Comparison of ENCODE assay signal across 13 mouse cellular contexts in the genomic region with DNA sequence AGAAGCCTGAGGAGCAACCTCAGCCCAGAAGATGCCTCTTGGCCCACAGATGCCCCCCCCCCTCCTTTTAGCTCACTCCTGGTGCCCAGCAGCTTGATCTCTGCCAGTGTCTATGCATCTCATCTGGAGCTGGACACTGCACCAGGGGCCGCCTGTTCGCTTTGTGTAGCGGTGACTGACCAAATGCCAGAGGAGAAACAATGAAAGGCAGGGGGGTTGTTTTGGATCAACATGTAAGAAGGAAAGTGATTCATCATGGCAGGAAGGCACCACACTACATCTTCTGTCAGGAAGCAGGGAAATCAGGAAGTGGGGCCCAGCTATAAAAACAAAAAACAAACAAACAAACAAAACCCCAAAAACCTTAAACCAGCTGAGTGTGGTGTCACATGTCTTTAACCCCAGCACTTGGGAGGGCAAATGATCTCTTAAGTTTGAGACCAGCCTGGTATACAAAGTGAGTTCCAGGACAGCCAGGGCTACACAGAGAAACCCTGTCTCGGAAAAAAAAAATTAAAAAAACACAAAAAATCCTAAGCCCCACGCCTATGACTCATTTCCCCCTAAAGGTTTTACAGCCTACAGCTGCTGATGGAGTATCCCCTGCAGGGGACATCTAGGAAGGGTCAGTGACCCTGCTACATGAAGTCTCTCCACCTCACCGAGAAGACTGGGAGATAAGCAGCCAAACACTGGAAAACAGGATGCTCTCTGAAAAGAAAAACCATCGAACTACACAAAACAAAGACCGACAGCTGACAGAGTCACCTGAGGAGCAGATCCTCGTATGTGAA. TPM values are rescaled to one million over a fixed set of nuclear protein-coding genes. Genes with fewer than 3 reads are reported as not detected.
DNase-seq lines count a peak whose midpoint lies in the region; ATAC-seq lines count a peak whose summit lies in the region.
"Had no signal": no experiment of that assay in that cellular context is flagged by ENCODE, and none has a peak within 500 bp of the region (broad histone marks: within the 10 kb centered on the region; RNA-seq: fewer than 3 reads in every experiment).

No protein-coding gene starts in this region.

- H3K4me1 ChIP-seq in embryonic facial prominence, embryonic 10.5 days, result peaks cover 33% of the 10 kb centered on the region
- peaks cover 11% of the 10 kb centered on the region for H3K4me1 ChIP-seq in limb, embryonic 12.5 days (replicated peaks)

- ATAC-seq in limb, embryonic 12.5 days (ENCODE audit: insufficient number of reproducible peaks, insufficient read depth, low FRiP score, low TSS enrichment, low read depth), result no peak
- ATAC-seq: forebrain, postnatal 0 days; midbrain, embryonic 16.5 days had no signal

- DNase-seq in adrenal gland, adult 2 months, result peak; percentile 36
- DNase-seq in adrenal gland, postnatal 10 days, result no peak
- DNase-seq in kidney, adult 9 months, result peak; percentile 52
- no peak for DNase-seq in kidney, adult 11 months
- no peak for DNase-seq in embryonic facial prominence, embryonic 10.5 days (ENCODE audit: low spot score)
- no peak for DNase-seq in frontal cortex, postnatal 25 days (ENCODE audit: low spot score in 2 of 2)
- no peak for DNase-seq in embryo, embryonic 10.5 days (ENCODE audit: low spot score)
- DNase-seq: cerebellum, postnatal 36 days; forebrain, postnatal 0 days had no signal

- peaks cover 6% of the 10 kb centered on the region; the same call in 1 of the 2 replicates for H3K9me3 ChIP-seq in embryonic facial prominence, embryonic 10.5 days
- H3K9me3 ChIP-seq in limb, embryonic 12.5 days, result no peaks in the 10 kb centered on the region
- H3K9me3 ChIP-seq: hindbrain, embryonic 12.5 days had no signal

- H3K4me3 ChIP-seq in embryonic facial prominence, embryonic 10.5 days, result no peak overlapping the region
- no peak overlapping the region for H3K4me3 ChIP-seq in limb, embryonic 12.5 days (replicated peaks)
- H3K4me3 ChIP-seq: hindbrain, embryonic 12.5 days had no signal

- no peaks in the 10 kb centered on the region for H3K36me3 ChIP-seq in embryonic facial prominence, embryonic 10.5 days (replicated peaks)
- H3K36me3 ChIP-seq in limb, embryonic 12.5 days, result no peaks in the 10 kb centered on the region
- H3K36me3 ChIP-seq: hindbrain, embryonic 12.5 days had no signal

- peaks cover 24% of the 10 kb centered on the region for H3K27me3 ChIP-seq in embryonic facial prominence, embryonic 10.5 days (replicated peaks; ENCODE audit: low read depth, poor library complexity, severe bottlenecking)
- peaks cover 19% of the 10 kb centered on the region for H3K27me3 ChIP-seq in limb, embryonic 12.5 days

- no peak overlapping the region for H3K9ac ChIP-seq in limb, embryonic 12.5 days (replicated peaks)
- H3K9ac ChIP-seq: forebrain, postnatal 0 days; hindbrain, embryonic 12.5 days; liver, embryonic 14.5 days had no signal

- no peak overlapping the region for H3K4me2 ChIP-seq in limb, embryonic 12.5 days
- H3K4me2 ChIP-seq: hindbrain, embryonic 12.5 days had no signal

- H3K27ac ChIP-seq in embryonic facial prominence, embryonic 10.5 days (replicated peaks), result peak overlapping the region; percentile 65; the same call in 1 of the 2 replicates
- H3K27ac ChIP-seq in limb, embryonic 12.5 days, result peak overlapping the region; percentile 64; the same call in 1 of the 2 replicates
- H3K27ac ChIP-seq: liver, embryonic 14.5 days had no signal

- WGBS in embryonic facial prominence, embryonic 10.5 days, result 37% methylated on average over 9 of the region's 9 CpGs
- WGBS in limb, embryonic 12.5 days, result 43% methylated on average over 9 of the region's 9 CpGs

RNA-seq across cellular contexts. Expression of a gene that starts 1.6 kb away (rescaled TPM):
- 10 to 100 TPM; 23.1 to 35.5 TPM for total RNA-seq in adrenal gland, adult 2 months (2021)
- 21.5 and 29.9 TPM in 2 replicates for polyA plus RNA-seq in adrenal gland, adult 2 months (2012; rRNA removed)
- total RNA-seq in adrenal gland, postnatal 10 days (2021), result 10 to 100 TPM; 24.5 to 26.1 TPM
- 0.65 and 0.91 TPM in 2 replicates for polyA plus RNA-seq in embryonic facial prominence, embryonic 10.5 days (2016; fragmentation: Nextera tagmentation; extraction: Ambion mirVana)
- polyA plus RNA-seq in limb, embryonic 12.5 days (2016; fragmentation: Nextera tagmentation; extraction: Ambion mirVana), result 0.38 and 0.51 TPM in 2 replicates

RNA-seq across cellular contexts. Expression of a gene that starts 31.9 kb away (rescaled TPM):
- total RNA-seq in adrenal gland, adult 2 months (2021), result 100 to 1,000 TPM; 220 to 280 TPM
- polyA plus RNA-seq in adrenal gland, adult 2 months (2012; rRNA removed), result 331 and 392 TPM in 2 replicates
- total RNA-seq in adrenal gland, postnatal 10 days (2021), result 100 to 1,000 TPM; 330 to 395 TPM
- polyA plus RNA-seq in embryonic facial prominence, embryonic 10.5 days (2016; fragmentation: Nextera tagmentation; extraction: Ambion mirVana), result 278 and 280 TPM in 2 replicates
- 368 and 379 TPM in 2 replicates for polyA plus RNA-seq in limb, embryonic 12.5 days (2016; fragmentation: Nextera tagmentation; extraction: Ambion mirVana)

RNA-seq across cellular contexts. Expression of a gene that starts 44.8 kb away (rescaled TPM):
- total RNA-seq in adrenal gland, adult 2 months (2021), result 1 to 10 TPM; 2.6 to 3.4 TPM
- polyA plus RNA-seq in adrenal gland, adult 2 months (2012; rRNA removed), result 10.0 and 17.2 TPM in 2 replicates
- total RNA-seq in adrenal gland, postnatal 10 days (2021), result 1 to 10 TPM; 4.6 to 7.4 TPM
- 10.2 and 12.3 TPM in 2 replicates for polyA plus RNA-seq in embryonic facial prominence, embryonic 10.5 days (2016; fragmentation: Nextera tagmentation; extraction: Ambion mirVana)
- 5.6 and 7.1 TPM in 2 replicates for polyA plus RNA-seq in limb, embryonic 12.5 days (2016; fragmentation: Nextera tagmentation; extraction: Ambion mirVana)

RNA-seq across cellular contexts. Expression of a gene that starts 47.3 kb away (rescaled TPM):
- total RNA-seq in adrenal gland, adult 2 months (2021), result 100 to 1,000 TPM; 146 to 151 TPM
- 49.7 and 54.1 TPM in 2 replicates for polyA plus RNA-seq in adrenal gland, adult 2 months (2012; rRNA removed)
- 100 to 1,000 TPM; 158 to 160 TPM for total RNA-seq in adrenal gland, postnatal 10 days (2021)
- 47.8 and 49.5 TPM in 2 replicates for polyA plus RNA-seq in embryonic facial prominence, embryonic 10.5 days (2016; fragmentation: Nextera tagmentation; extraction: Ambion mirVana)
- polyA plus RNA-seq in limb, embryonic 12.5 days (2016; fragmentation: Nextera tagmentation; extraction: Ambion mirVana), result 45.7 and 52.8 TPM in 2 replicates

RNA-seq across cellular contexts. Expression of a gene that starts 51.9 kb away (rescaled TPM):
- total RNA-seq in adrenal gland, adult 2 months (2021), result 10 to 100 TPM; 19.7 to 28.0 TPM
- polyA plus RNA-seq in adrenal gland, adult 2 months (2012; rRNA removed), result 24.6 and 26.2 TPM in 2 replicates
- 10 to 100 TPM; 24.6 to 27.9 TPM for total RNA-seq in adrenal gland, postnatal 10 days (2021)
- polyA plus RNA-seq in embryonic facial prominence, embryonic 10.5 days (2016; fragmentation: Nextera tagmentation; extraction: Ambion mirVana), result 219 and 227 TPM in 2 replicates
- 175 and 178 TPM in 2 replicates for polyA plus RNA-seq in limb, embryonic 12.5 days (2016; fragmentation: Nextera tagmentation; extraction: Ambion mirVana)

Comparison
In these comparisons a context has a peak if more than half of its experiments do, and no peak if none do; other contexts are left out.
1. DNase-seq: peak in adrenal gland, adult 2 months (single experiment) and kidney, adult 9 months (single experiment); none in adrenal gland, postnatal 10 days (single experiment), kidney, adult 11 months (single experiment), embryonic facial prominence, embryonic 10.5 days (single experiment), frontal cortex, postnatal 25 days (0 of 2) and embryo, embryonic 10.5 days (single experiment).
2. RNA of a gene that starts 1.6 kb away (polyA plus RNA-seq): 21.5 to 29.9 TPM in adrenal gland, adult 2 months; 0.65 to 0.91 TPM in embryonic facial prominence, embryonic 10.5 days and 0.38 to 0.51 TPM in limb, embryonic 12.5 days; every median in the first group is over 10 times any median in the second.